Mouse (Mus musculus): ENCODE measurements around the gene Olfr1396. TPM values are rescaled to one million over a fixed set of nuclear protein-coding genes. Genes with fewer than 3 reads are reported as not detected.

Gene Olfr1396
- polyA plus RNA-seq, 1 experiment = not detected

- no peaks in the 10 kb centered on the region for H3K4me1 ChIP-seq (ENCODE audit: control insufficient read depth, insufficient read depth, low read length)
- TF ChIP-seq CTCF (IDR thresholded peaks at IDR 0.05; ENCODE audit: insufficient read depth, low read depth, low read length) (no peak), POLR2A (IDR thresholded peaks at IDR 0.05; ENCODE audit: insufficient read depth, low read depth, low read length) (no peak)
- H3K27ac ChIP-seq (ENCODE audit: insufficient read depth, low read depth, low read length) = no peak overlapping the region
- no peak overlapping the region for H3K4me3 ChIP-seq (ENCODE audit: insufficient read depth, low read depth, low read length)
- WGBS = 63% methylated on average over 1 of the region's 1 CpGs
Observed at GRCm38 (mm10) chr11:49108833-49109232, 5.8 kb downstream of the Olfr1396 start.

- H3K27ac ChIP-seq (ENCODE audit: insufficient read depth, low read depth, low read length) = no peak overlapping the region
- H3K4me3 ChIP-seq (ENCODE audit: insufficient read depth, low read depth, low read length) = no peak overlapping the region
- no peaks in the 10 kb centered on the region for H3K4me1 ChIP-seq (ENCODE audit: control insufficient read depth, insufficient read depth, low read length)
- TF ChIP-seq CTCF (IDR thresholded peaks at IDR 0.05; ENCODE audit: insufficient read depth, low read depth, low read length) = no peak
- no peak for TF ChIP-seq POLR2A (IDR thresholded peaks at IDR 0.05; ENCODE audit: insufficient read depth, low read depth, low read length)
- 68% methylated on average over 10 of the region's 10 CpGs for WGBS
Observed at GRCm38 (mm10) chr11:49107650-49108537, 6.8 kb downstream of the Olfr1396 start.

DNA sequence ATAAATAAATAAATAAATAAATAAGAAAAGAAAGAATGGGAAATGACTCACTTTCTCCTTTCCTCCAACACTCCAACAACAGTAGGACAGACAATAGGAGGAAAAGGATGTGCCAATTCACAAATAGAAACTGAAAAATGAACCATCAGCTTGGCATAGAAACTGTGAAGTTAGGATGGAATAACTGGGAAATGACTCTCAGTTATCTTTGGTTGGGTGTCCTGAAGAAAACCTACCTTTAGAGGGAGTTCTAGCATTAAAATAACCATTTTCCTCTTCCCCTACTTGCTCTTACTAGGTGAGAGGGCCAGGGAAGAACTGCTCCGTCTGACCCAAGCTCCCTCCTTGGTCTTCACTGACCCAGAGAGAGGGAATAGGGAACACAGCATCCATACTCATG, 8.9 kb downstream of the Olfr1396 start:
- Histone ChIP-seq H3K4me3 (ENCODE audit: insufficient read depth, low read depth, low read length) (no peak overlapping the region), H3K4me1 (ENCODE audit: control insufficient read depth, insufficient read depth, low read length) (no peaks in the 10 kb centered on the region), H3K27ac (ENCODE audit: insufficient read depth, low read depth, low read length) (no peak overlapping the region)
- WGBS = 86% methylated on average over 1 of the region's 1 CpGs
- TF ChIP-seq CTCF (IDR thresholded peaks at IDR 0.05; ENCODE audit: insufficient read depth, low read depth, low read length) = no peak
- TF ChIP-seq POLR2A (IDR thresholded peaks at IDR 0.05; ENCODE audit: insufficient read depth, low read depth, low read length) = no peak

GRCm38 (mm10) chr11:49103047-49103693, 11.5 kb downstream of the Olfr1396 start:
- Histone ChIP-seq H3K4me3 (ENCODE audit: insufficient read depth, low read depth, low read length) (no peak overlapping the region), H3K27ac (ENCODE audit: insufficient read depth, low read depth, low read length) (no peak overlapping the region), H3K4me1 (ENCODE audit: control insufficient read depth, insufficient read depth, low read length) (no peaks in the 10 kb centered on the region)
- TF ChIP-seq CTCF (IDR thresholded peaks at IDR 0.05; ENCODE audit: insufficient read depth, low read depth, low read length) (no peak; the same call in 1 of the 2 replicates), POLR2A (IDR thresholded peaks at IDR 0.05; ENCODE audit: insufficient read depth, low read depth, low read length) (no peak)
- WGBS = 16% methylated on average over 8 of the region's 8 CpGs

GRCm38 (mm10) chr11:49101500-49101899, 13.2 kb downstream of the Olfr1396 start:
- no peak overlapping the region for H3K27ac ChIP-seq (ENCODE audit: insufficient read depth, low read depth, low read length)
- WGBS = 71% methylated on average over 5 of the region's 5 CpGs
- H3K4me3 ChIP-seq (ENCODE audit: insufficient read depth, low read depth, low read length) = no peak overlapping the region
- TF ChIP-seq POLR2A (IDR thresholded peaks at IDR 0.05; ENCODE audit: insufficient read depth, low read depth, low read length) = no peak
- TF ChIP-seq CTCF (IDR thresholded peaks at IDR 0.05; ENCODE audit: insufficient read depth, low read depth, low read length) = no peak
- H3K4me1 ChIP-seq (ENCODE audit: control insufficient read depth, insufficient read depth, low read length) = no peaks in the 10 kb centered on the region

DNA sequence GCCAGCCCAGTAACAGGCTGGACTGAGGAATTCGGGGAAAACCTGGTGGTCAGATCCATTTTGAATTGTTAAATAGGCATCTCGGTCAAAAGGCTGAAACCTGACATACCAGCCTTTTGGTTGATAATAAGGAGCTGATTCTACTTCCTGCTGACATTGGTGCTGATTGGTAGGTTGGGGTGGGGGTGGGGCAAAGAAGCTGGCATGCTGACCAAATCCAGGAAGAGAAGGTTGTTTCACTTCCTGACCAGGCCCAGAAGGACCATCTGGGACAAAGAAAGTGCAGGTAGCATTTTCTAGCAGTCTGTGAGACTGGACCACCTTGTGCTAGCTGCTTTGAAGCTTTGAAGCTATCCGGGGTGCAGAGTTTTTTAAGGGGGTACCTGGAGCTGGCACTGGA, 14.3 kb downstream of the Olfr1396 start:
- Histone ChIP-seq H3K4me1 (ENCODE audit: control insufficient read depth, insufficient read depth, low read length) (no peaks in the 10 kb centered on the region), H3K4me3 (ENCODE audit: insufficient read depth, low read depth, low read length) (no peak overlapping the region), H3K27ac (ENCODE audit: insufficient read depth, low read depth, low read length) (no peak overlapping the region)
- 87% methylated on average over 3 of the region's 3 CpGs for WGBS
- TF ChIP-seq CTCF (IDR thresholded peaks at IDR 0.05; ENCODE audit: insufficient read depth, low read depth, low read length) (no peak), POLR2A (IDR thresholded peaks at IDR 0.05; ENCODE audit: insufficient read depth, low read depth, low read length) (no peak)

GRCm38 (mm10) chr11:49095367-49095766, 19.3 kb downstream of the Olfr1396 start:
- TF ChIP-seq CTCF (IDR thresholded peaks at IDR 0.05; ENCODE audit: insufficient read depth, low read depth, low read length) = no peak
- TF ChIP-seq POLR2A (IDR thresholded peaks at IDR 0.05; ENCODE audit: insufficient read depth, low read depth, low read length) = no peak
- WGBS = 65% methylated on average over 4 of the region's 4 CpGs
- H3K4me3 ChIP-seq (ENCODE audit: insufficient read depth, low read depth, low read length) = no peak overlapping the region
- H3K4me1 ChIP-seq (ENCODE audit: control insufficient read depth, insufficient read depth, low read length) = no peaks in the 10 kb centered on the region
- no peak overlapping the region for H3K27ac ChIP-seq (ENCODE audit: insufficient read depth, low read depth, low read length)

GRCm38 (mm10) chr11:49093861-49094660, 20.6 kb downstream of the Olfr1396 start:
- no peaks in the 10 kb centered on the region for H3K4me1 ChIP-seq (ENCODE audit: control insufficient read depth, insufficient read depth, low read length)
- H3K4me3 ChIP-seq (ENCODE audit: insufficient read depth, low read depth, low read length) = no peak overlapping the region
- no peak overlapping the region for H3K27ac ChIP-seq (ENCODE audit: insufficient read depth, low read depth, low read length)
- TF ChIP-seq CTCF (IDR thresholded peaks at IDR 0.05; ENCODE audit: insufficient read depth, low read depth, low read length) (no peak), POLR2A (IDR thresholded peaks at IDR 0.05; ENCODE audit: insufficient read depth, low read depth, low read length) (no peak)
- WGBS = 92% methylated on average over 6 of the region's 6 CpGs
